Mouse (Mus musculus) brain, embryonic 14.5 days (tissue): ENCODE data around the gene Shroom3.

Experiments used
- CTCF ChIP-seq: fragments of 200-500 bp; IDR thresholded peaks from 2 replicates; pipeline ENCODE4 v1.5.1; 2012; ENCODE audit warnings: inconsistent platforms, mild to moderate bottlenecking, moderate library complexity, borderline replicate concordance; ENCODE audit not compliant: insufficient read depth, insufficient read length; ENCODE audit errors: extremely low read depth
- POLR2A ChIP-seq: fragments of 200-500 bp; IDR thresholded peaks from 2 replicates; pipeline ENCODE4 v1.6.1; 2012; ENCODE audit warnings: mild to moderate bottlenecking, inconsistent platforms, borderline replicate concordance; ENCODE audit not compliant: poor library complexity, insufficient read depth, insufficient read length, severe bottlenecking; ENCODE audit errors: extremely low read depth

DNA sequence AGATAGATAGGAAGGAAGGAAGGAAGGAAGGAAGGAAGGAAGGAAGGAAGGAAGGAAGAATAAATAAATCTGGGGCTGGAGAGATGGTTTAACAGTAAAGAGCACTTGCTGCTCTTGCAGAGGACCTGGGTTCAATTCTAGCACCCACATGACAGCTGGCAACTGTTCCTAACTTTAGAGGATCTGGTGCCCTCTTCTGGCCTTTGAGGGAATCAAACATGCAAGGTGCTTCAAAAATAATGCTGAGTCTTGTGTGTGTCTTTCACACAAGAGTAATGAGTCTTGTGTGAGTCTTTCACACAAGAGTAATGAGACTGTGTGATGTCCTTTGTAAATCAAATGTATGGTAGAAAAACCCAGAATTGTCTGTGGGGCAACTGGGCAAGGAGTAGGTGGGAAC is 299.4 kb downstream of the Shroom3 start:
- TF ChIP-seq CTCF: peak; percentile 33; the same call in 1 of the 2 replicates
- TF ChIP-seq POLR2A: no peak
